Mouse (Mus musculus): ENCODE data around the gene Txnrd2. TPM values are rescaled to one million over a fixed set of nuclear protein-coding genes. Genes with fewer than 3 reads are reported as not detected.

Txnrd2 gene
- 11.3 and 12.3 TPM in 2 replicates for polyA plus RNA-seq (2015; fragmentation: Nextera tagmentation; extraction: Ambion mirVana)

DNA sequence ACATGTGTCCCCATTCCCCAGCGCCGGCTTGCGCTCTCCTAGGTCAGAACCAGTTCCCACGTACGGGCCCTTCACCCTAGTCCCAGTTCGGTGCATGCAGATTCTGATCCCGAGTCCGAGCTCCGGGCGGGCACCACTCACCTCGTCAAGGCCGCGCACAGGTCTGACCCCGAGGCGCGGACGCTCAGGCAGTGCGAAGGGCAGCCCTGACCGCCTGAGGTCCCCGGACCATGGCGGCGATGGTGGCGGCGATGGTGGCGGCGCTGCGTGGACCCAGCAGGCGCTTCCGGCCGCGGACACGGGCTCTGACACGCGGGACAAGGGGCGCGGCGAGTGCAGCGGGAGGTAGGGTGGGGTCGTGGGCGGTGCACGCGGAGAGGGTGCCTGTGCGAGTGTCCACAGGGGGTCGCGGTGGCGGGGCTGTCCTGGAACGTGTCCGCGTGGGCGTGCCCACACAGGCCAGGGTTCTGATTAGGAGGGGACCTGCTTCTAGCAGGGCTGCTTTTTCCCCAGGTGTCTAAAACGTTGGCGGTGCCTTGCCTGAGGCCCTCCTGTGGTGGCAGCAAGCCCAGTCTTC is at the start of gene Txnrd2:
Txnrd2 (plus strand) TSS at position 170 of the 577 bp plus-strand sequence.
- DNase-seq (ENCODE audit: low spot score): peak; percentile 59

DNA sequence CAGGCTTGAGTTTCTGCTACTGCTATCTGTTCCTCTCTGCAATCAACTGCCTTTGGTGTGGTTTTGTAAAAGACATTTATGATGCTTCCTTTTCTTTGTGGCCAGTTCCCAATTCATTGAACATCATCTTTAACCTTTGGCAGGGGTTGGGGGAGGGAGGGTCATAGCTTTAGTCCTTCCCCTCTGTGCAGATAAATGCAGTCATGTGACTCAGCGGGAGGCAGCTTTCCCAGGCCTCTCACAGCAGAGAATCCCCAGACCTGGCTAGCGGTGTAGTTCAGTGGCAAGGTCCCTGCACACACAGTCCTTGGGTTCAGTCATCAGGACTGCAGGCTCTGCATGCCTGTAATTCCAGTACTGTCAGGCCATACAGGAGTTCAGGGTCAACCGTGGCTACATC is 49.0 kb upstream of the Txnrd2 start:
- DNase-seq (ENCODE audit: low spot score): no peak

DNA sequence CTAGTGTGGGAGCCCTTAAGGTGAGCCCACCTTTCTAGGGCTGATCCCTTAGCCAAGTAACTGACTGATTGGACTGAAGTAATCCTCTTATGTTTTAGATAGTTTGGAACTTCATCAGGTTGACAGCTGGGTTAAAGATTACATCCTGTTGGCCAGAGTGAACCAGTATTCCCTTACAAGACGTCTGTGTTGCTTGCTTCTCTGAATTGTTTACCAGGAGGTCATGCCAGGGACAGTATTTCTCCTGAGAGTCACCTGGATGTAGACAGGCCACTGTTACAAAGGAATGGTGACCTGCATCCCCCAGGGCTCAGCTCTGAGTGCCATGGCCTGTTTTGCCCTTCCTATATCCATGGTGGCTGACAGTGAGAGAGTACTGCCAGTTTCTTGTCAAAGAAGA is 47.7 kb upstream of the Txnrd2 start:
- no peak for DNase-seq (ENCODE audit: low spot score)

DNA sequence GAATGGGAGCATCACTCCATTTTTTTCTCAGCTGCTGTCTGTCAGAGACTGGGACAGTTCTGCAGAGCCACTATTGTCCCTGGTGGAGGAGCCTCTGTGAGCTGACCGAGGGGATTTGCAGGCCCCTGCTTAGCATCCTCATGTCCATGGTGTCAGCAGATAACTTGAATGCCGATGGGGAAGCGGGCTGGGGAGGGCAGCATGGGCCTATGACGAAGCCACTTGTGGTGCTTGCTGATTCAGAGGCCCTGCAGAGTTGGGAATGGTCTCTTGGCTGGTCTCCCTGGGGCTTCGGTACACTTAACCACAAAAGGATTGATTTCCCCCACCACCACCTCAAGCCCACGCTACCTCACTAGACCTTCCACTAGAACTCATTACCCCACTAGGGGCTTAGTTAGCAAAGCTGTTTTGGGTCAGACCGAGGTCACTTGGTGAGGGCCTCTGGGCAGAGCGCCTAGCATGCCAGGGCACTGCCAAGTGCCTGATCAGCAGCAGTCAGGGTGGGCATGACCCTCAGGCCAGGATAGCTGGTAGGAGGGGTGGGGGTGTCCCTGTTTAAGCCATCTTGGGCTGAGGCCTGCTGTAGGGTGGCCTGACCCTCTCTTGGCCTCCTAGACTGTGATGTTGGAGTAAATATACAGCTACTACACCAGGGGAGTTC is 46.7 kb upstream of the Txnrd2 start:
- DNase-seq (ENCODE audit: low spot score): no peak

DNA sequence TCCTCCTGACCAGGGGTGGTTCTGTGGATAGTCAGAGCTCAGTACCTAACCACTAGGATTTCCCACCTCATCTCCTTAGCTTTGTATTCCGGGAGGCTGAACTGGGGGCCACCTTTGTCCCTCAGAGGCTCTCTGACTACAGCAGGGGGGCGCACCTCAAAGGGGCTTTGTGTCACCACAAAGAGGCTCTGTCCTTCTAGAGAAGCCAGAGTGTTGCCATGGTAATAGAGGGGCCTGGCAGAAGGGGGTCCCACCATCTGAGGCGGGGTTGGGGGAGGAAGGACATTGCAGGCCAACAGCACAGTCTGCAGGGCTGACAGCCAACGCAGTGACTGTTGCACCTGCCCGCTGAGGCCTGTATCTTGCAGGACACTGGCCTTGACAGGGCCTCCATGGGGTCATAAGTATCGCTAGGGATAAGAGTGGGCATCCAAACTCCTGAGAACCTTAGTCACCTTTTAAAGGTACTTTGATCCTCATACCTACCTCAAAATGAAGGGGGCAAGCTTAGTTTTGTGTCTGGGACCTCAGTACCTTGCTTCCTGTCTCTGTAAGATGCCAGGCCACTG is 45.6 kb upstream of the Txnrd2 start:
- no peak for DNase-seq (ENCODE audit: low spot score)

DNA sequence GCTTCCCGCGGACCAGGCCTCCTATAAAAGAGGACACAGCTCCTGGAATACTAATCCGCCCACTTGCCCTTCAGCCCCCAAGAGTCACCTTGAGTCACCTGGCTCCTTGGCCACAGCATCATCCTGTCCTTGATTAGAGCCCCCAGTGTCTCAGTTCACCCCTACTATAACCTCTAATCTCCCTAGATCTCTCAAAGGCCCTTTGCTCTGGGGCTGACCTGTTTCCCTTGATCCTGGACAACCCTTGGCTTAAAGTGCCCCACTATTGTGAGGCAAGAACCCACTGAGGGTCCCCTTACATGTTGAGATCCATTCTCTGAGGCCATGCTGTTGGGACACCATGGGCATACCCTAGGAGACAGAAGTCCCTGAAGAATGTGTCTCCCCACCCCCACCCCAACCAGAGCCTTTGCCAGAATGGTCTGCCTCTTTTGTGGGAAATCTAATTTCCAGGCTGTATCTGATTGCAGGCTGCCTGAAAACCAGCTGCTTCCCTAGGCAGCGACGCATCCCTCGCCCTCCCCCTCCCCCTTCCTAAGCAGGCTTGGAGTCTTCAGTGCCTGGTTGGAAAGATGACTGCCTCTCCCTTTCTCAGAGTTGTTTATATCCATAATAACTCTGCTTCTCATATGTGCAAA is 44.4 kb upstream of the Txnrd2 start:
- no peak for DNase-seq (ENCODE audit: low spot score)

DNA sequence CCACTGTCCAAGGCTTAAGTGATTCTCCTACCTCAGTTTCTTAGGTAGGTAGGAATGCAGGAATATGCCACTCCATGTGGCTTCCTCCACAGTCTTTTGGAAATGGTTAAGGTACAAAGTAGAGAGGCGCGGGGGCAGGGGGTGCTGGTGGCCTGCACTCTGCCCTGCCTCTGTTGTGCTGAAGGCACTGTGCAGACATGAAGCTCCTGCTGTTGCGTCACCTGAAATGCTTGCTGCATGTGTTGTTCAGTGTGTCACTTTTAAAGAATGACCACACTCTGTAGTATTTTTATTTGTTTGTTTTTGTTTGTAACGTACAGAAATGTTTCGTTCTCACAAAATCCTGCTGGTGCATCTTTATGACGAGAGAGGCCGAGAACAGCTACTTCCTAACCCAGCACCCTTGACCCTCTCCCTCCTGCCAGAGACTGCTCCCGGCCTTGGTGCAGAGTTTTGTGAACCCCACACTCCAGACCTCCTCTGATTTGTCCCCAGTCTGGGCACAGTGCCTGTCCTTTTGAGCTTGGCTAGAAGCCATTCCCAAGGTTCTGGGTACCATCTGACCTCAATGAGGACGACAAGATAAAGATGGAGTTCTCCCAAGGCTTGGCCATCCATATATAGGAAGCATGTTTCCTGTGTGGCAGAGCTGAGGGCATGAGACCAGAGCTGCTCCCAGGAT is 43.0 kb upstream of the Txnrd2 start:
- no peak for DNase-seq (ENCODE audit: low spot score)

DNA sequence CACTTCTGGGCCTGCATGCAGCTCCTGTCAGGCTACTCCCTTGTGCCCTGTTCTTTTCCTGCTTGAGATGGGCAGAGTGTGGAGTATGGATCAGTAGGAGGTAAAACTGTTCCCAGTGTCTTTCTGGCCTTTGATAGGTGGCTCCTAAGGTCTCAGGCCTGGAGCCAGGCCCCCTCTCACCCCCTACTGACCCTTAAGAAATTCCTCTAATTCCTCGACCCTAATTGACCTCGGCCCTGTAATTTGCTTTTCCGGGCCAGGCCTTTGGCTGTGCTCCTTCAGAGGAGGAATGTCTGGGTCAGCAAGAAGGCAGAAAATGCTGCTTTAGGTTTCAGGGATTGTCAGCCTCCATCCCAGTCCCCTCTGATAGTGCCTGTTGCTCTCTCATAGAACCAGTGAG is 42.4 kb upstream of the Txnrd2 start:
- DNase-seq (ENCODE audit: low spot score): no peak

DNA sequence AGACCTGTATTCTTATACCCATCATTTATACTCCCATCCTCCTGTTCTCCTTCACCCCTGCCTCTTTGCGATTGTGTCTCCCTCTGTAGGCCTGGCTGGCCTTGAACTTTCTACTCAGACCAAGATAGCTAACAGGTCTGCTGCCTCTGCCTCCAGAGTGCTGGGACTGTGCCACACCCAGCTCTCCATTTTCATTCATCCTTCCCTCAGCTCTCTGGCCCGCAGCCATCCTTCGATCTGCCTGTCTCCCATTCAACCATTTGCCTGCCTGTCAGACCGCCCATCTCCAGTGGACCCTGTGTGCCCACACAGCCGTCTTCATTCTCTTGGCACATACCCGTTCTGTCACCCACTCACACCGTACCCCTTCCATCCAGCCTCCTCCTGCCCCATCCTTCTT is 42.0 kb upstream of the Txnrd2 start:
- no peak for DNase-seq (ENCODE audit: low spot score)

DNA sequence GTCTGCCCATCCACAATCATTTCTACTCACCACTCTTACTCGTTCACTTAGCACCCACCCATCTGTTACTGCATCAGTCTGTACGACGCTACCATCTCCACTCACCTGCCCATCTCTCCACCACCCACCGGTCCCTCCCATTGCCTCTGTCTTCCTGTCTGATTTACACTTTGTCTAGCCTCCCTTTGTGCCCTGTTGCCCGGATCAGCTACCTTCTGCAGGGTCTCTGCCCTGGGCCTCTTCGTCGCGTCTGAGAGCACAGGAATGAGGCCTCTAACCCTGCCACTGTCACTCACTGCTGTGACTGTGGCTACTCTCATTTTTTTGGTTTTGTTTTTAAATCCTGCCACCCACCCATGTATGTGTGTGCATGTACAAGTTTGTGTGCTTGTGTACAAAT is 41.5 kb upstream of the Txnrd2 start:
- DNase-seq (ENCODE audit: low spot score): no peak

DNA sequence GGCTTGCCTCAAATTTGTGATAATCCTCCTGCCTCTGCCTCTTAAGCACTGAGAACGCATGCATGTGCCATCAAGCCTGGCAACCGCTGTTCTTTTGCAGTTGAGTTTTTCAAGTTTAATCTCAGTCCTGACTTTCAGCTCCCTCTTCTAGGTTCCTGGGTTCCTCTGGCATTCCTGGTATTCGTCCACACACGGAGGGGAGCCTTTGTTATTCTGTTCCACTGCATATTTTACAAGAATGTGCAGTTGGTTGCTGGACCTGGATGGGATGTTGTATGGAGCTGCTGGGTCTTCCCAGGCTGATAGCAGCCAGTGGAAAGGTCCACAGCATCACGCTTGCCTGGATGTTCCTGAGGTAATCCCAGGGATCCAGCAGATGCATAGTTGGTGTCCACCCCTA is 40.8 kb upstream of the Txnrd2 start:
- no peak for DNase-seq (ENCODE audit: low spot score)

DNA sequence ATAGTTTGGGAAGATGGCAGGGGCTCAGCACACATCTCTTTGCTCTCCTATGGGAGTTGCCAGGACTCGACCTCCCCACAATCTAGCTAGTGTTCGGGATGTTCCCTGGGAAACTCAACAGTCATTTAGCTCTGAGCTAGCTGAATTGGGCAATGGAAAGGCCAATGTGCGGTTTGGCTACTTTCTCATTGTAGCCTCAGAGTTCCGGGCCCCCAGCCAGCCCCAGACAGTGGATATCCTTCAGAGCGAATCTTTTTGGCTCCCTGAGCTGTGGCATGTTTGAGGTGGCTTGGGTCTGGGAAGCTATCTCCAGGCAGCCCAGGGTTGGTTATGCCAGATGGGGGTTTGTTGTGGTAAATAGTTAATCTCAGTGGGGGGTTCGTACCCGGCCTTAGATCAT is 39.7 kb upstream of the Txnrd2 start:
- no peak for DNase-seq (ENCODE audit: low spot score)

DNA sequence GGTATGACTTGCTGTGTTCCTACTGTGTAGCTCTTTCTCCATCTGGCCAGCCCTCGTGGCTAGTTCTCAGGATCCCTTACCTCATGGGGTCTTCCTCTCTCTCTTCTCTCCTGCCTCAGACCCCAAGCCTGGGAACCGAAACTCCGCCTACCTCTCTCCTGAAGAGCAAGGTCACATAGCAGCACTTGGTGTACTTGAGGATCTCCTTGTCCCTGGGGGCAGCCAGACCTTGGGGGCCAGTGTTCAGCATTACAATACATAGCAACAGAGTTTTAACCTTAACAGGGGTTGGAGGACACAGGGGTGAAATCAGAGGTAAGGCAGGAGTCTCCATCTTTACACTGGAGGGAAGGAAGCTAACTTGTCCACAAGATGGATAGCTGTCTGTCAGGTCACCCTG is 39.2 kb upstream of the Txnrd2 start:
- no peak for DNase-seq (ENCODE audit: low spot score)

DNA sequence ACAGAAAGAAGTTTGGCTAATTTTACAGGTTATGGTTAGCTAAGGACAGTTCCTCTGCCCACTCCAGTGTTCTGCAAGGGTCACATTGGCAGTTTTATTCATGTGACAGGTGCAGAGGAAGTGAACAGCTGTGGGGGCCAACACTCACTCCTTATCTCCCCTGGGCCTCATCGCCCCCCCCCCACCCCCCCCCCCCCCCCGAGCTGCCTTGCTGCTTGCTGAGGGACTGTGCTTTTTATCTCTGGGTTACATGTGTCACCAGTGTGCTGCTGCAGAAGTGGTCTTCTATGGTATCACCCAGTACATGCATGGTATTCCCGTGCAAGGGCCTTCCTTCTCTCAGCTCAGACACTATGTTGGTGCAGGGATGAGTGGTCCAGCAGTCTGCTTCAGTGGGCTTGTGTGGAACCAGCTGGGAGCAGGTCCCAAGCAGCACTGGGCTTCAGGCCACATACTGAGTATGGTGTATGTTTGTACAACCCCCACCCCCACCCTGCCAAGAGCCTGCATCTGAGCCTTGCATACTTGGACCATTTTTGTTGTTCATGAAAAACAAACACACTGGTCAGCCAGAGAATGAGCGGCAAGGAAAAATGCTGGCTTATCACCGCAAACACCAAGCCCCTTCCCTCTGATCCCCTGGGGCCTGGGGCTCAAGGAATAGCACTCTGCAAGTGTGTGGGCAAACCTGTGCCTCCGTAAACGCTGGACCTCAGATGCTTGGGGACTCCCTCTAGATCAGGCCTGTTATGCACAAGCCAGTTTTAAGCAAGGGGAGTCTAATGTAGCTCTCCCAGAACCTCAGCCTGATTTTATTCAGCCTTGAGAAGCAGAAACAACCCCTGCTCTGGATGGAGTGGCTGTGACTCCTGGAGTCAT is 38.2 kb upstream of the Txnrd2 start:
- peak; percentile 76 for DNase-seq (ENCODE audit: low spot score)

DNA sequence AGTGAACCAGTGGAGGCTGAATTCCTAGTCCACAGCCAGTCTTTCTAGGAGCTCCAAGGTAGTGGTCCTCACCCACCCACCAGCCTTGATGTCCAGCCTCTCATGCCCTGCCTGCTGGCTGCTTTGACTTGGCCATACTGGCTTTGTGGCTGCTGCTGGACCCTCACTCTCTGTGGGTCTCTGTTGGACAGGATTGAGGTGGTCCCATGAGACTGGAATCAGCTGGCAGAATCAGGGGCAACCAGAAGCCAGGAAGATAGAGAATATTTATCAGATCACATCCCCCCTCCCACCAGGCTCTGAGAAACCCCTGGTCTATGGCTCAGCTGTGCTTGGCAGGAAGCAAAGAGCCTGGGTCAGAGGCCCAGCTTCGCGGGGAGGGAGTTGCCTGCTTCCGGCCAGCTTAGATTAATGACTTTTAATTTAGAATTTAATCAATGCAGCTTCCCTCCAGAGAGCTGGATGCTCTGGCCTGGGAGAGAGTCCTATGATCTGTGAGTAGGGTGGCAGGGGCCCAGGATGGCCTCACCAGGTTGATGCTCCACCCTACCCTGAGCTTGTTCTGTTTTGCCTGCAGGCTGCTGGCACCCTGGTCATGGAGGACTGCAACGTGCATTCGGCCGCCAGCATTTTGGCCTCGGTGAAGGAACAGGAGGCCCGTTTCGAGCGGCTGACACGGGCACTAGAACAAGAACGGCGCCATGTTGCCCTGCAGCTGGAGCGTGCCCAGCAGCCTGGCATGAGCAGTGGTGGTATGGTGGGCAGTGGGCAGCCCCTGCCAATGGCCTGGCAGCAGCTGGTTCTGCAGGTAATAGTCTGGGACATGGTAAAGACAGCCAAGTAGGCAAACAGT is 37.4 kb upstream of the Txnrd2 start:
- no peak for DNase-seq (ENCODE audit: low spot score)

DNA sequence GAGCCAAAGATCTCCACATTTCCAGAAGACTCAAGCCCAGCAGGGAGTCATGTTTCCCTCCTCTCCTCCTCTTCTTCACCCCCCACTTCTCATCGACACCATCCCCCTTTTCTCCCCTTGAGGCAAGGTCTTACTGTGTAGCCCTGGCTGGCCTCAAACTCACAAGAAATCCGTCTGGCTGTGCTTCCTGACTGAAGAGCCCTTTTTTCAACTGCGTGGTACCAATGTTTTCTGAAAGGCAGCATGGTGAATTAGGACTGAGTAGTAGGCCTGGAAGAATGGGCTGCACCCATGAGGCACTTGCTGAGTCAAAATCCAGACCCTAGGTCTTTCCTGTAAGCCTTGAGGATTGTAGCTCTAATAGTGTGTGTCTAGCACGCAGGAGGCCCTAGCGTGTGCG is 35.8 kb upstream of the Txnrd2 start:
- DNase-seq (ENCODE audit: low spot score): no peak

DNA sequence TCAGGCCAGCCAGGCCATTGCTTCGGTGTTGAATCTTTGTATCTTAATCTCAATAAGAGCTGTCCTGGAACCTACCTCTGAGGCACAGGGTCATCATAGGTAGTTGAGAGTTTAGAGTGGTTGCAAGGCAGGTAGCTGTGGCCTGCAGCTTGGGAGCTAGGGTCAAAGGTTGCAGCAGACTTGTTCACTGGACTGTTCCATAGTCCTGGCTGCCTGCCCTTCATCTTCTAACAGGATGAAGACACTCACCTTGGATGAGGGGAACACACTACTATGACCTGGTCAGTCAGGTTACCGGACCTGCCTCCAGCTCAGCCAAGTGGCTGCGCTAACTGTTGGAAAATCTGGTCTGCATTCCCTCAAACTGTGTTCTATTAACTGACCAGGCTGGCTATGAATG is 35.1 kb upstream of the Txnrd2 start:
- no peak for DNase-seq (ENCODE audit: low spot score)

DNA sequence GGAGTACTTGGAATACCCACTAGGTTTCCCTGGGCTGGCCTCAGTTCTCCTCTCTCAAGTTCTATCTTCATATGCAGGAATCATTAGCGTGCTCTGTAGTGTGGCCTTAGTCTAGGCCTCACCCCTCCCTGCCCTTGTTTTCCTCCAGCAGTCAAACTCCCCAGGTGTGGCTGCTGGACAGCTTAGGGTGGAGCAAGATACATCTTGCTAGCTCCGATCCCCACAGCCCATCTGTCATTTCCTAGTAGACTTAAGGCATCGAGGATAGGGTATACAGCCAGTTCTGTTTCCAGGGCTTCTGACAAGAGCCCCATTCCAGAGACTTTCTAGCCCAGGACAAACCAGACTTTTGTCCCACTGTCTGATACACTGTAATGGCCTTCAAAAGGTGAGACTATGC is 34.5 kb upstream of the Txnrd2 start:
- no peak for DNase-seq (ENCODE audit: low spot score)

DNA sequence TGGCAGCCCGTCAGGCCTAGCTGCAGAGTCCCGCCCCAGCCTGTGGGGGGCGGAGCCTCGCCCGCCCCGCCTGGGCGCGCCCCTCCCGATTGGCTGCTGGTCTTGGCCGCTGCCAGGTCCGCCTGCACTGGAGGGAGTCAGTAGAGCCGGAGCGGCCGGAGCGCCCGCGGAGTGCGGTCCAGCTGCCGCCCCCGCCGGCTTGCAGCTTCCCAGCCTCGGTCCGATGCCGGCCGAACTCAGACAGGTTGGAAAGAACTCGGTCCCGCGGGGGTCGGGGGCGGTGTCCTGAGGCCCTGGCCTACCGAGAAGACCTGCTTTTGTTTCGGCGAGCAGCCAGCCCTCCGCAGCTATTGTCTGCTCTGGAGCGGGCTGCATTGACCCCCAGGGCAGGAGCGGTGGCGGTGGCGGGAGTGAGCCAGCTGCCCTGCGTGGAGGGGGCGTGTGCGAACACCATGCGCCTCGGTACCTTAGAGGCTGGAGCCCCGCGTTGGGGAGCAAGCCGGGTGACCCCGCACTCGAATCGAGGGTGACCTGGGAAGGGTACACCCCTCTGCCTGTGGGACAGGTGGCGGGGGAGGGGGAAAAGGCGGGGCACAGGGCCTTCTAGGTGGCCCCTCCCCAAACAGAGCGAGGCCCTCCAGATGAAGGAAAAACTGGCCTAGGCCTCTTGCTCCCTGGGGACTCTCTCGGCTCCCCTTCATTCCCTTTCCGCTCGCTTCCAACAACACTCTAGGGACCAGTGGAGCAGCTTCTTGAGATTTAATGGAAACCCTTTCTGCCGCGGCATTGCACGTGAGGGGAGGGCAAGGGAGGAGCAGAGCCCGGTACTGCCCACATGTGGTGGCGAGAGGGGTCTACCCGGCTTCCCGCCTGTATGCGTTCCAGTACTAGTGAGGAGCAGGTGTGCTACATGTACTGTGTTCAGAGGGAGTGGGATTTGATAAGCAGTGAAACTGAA is 33.4 kb upstream of the Txnrd2 start:
- peak; percentile 82 for DNase-seq (ENCODE audit: low spot score)

All from thymus, postnatal 0 days (tissue).